Mouse (Mus musculus): ENCODE results near the gene Ptprcap. TPM values are rescaled to one million over a fixed set of nuclear protein-coding genes. Genes with fewer than 3 reads are reported as not detected.

Ptprcap gene
- polyA plus RNA-seq, 1 experiment: 548 TPM

DNA sequence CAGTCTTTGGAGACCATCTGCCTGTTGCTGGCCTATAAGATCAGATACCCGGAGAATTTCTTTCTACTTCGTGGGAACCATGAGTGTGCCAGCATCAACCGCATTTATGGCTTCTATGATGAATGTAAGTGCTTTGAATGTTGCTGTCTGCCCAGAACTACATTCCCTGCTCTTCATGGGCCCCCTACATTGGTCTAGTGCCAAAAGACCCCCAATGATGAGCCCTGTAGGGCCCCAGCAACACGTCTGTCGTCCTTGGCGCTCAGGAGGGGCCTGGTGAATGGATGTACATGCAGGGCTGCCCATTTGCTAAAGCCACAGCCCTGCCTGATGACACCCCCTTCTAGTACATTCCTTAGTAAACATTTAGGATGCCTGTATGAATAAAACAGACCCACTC, 39.7 kb downstream of the Ptprcap start:
- no peak for TF ChIP-seq GATA1 (IDR thresholded peaks at IDR 0.05; ENCODE audit: low read length)

DNA sequence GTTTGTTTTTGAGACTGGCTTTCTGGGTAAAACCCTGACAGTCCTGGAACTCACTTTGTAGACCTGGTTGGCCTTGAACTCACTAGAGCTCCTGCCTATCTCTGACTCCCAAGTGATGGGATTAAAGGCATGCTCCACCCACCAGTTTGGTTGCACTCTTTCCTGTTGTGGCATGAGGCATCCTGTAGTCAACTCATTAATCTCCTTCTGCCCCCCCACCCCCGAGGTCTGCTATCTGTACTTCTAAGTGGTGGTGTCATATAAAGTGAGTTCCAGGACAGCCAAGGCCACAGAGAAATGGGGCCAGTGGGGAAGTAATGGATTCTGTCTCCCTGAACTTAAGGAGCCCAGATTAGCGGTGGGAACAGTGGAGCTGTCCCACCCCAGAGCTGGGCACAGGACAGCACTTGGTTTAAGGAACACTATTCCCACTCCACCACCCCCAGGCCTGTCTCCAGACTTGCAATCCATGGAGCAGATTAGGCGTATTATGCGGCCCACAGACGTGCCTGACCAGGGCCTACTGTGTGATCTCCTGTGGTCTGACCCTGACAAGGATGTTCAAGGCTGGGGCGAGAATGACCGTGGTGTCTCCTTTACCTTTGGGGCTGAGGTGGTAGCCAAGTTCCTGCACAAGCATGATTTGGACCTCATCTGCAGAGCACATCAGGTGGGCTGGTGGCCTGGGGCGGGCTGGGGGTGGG, 40.8 kb downstream of the Ptprcap start:
- TF ChIP-seq GATA1 (IDR thresholded peaks at IDR 0.05; ENCODE audit: low read length): no peak

DNA sequence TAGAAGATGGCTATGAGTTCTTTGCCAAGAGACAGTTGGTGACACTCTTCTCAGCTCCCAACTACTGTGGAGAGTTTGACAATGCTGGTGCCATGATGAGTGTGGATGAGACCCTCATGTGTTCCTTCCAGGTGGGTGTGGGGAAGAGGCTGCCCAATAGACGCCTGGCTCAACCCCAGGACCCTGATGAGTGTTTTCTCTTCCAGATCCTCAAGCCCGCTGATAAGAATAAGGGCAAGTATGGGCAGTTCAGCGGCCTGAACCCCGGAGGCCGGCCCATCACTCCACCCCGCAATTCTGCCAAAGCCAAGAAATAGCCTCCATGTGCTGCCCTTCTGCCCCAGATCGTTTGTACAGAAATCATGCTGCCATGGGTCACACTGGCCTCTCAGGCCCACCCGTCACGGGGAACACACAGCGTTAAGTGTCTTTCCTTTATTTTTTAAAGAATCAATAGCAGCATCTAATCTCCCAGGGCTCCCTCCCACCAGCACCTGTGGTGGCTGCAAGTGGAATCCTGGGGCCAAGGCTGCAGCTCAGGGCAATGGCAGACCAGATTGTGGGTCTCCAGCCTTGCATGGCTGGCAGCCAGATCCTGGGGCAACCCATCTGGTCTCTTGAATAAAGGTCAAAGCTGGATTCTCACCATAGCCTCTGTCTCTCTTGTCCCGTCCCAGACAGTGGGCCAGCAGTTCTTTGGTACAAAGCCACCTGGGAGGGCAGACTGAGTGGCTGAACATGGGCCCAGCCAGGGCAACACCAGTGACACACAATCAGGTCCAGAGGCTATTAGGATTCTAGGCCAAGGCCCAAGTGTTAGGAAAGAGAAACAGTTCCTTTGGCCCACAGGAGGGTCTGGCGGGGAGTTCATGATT, 41.6 kb downstream of the Ptprcap start:
- TF ChIP-seq GATA1 (IDR thresholded peaks at IDR 0.05; ENCODE audit: low read length): no peak

DNA sequence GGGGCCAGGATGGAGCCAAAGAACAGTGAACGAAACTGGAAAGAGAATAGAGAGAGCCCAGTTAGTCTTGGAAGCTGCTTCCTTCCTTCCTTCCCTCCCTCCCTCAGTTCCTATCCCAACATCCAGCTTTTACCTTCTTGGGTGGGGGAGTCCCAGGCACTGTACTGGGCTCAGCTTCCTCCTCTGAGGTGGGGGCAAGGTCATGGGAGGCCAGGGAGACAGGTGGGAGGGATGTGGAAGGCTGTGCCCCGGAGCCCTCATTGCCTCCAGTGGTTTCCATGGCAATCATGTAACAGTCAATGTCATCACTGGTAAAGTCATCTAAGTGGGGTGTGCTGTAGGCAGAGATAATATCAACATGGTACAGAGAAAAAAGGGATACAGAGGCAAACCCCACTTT, 42.6 kb downstream of the Ptprcap start:
- TF ChIP-seq GATA1 (IDR thresholded peaks at IDR 0.05; ENCODE audit: low read length): no peak

DNA sequence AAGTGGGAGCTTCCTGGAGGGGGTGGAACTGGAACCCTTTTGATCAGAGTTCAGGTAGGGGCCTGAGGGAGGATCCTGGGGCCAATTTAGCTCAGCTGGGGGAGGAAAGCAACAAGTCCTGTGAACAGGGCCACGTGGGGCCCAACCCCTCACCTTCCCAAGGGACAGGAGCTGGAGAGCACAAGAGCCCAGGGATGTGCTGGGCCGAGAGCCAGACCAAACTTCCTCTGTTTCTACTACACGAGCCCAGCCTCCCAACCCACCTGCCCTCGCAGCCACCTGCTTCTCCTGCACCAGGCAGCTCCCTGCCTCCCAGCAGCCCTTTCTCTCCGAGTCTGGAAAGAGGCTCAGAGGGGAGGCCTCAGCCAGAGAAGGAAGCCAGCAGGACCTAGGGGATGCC, 43.1 kb downstream of the Ptprcap start:
- TF ChIP-seq GATA1 (IDR thresholded peaks at IDR 0.05; ENCODE audit: low read length): no peak

DNA sequence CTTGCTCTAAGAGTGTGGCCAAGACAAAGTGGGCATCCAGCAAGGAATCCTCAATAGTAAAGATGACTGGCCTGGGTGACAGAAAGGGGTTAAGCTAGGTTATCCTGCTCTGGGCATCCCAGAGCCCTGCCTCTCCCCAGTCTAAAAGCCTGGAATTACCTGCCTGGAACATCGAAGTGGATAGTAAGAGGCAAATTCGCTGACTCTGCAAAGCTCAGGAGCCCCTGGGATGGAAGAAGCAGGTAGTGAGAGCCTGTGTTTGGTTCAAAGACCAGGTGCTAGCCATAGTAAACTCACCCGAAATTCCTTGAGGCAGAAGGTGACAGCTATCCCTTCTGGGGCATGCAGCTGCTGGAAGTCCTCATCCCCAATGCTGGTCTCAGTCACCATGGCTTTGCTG, 43.8 kb downstream of the Ptprcap start:
- TF ChIP-seq GATA1 (IDR thresholded peaks at IDR 0.05; ENCODE audit: low read length): no peak

DNA sequence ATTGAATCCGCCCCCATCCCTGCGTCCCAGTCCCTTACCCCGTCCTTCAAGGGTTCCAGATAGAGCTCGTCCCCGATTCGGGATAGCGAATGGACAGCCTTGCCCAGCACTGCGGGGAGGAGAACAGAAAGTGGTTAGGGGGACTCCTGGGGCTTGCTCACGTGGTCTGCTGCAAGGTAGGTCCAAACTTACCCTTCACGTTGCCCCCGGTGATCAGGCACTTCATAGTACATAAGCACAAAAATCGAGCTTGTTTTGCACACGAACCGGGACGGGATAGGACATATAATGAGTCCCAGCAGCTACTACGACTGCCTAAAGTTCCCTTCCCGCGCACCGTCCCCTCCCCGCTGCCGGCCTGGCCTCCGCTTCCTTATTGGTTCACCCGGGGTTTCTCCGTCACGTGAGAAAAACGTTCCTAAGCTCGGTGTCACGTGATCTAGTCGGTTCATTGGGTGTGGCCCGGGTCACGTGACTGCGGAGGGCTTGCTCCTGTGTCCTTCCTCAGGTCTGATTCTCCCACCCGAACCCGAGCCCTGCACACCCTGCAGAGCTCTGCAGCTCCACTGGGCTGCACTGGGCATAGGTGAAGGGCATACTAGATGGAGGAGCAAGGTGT, 48.0 kb downstream of the Ptprcap start, which contains the start of gene Rad9a:
TSS of gene Rad9a (minus strand) at position 372 of the 619 bp plus-strand sequence.
- TF ChIP-seq GATA1 (IDR thresholded peaks at IDR 0.05; ENCODE audit: low read length): no peak

DNA sequence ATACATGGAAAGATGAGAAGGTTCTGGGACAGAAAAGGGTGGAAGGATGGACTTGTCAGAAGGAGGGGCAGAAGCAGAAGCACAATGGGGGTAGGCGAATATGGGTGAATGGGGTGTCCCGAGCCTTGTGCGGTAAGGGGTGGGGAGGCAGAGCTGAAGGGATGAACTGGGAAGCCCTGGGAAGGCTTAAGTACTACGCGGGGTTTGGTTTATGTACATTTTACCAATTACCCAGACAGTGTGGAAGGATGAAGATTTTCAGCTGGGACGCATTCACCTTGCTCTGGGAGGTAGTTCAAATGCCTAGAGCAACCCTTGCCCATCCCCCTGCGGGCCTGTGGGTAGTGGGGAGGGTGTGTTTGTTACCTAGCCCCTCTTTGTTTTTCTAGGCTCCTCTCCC, 48.7 kb downstream of the Ptprcap start:
- TF ChIP-seq GATA1 (IDR thresholded peaks at IDR 0.05; ENCODE audit: low read length): no peak

DNA sequence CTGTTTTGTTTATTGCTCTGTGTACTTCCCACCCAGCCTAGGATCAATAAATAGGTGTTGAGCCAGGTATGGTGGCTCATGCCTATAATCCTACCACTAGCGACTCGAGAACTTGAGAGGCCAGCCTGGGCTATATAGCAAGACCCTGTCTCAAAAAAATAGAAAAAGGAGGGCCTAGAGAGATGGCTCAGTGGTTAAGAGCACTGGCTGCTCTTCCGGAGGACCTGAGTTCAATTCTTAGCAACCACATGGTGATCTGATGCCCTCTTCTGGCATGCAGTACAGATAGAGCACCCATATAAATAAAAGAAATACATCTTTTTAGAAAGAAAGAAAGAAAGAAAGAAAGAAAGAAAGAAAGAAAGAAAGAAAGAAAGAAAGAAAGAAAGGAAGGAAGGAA, 49.7 kb downstream of the Ptprcap start:
- TF ChIP-seq GATA1 (IDR thresholded peaks at IDR 0.05; ENCODE audit: low read length): no peak

DNA sequence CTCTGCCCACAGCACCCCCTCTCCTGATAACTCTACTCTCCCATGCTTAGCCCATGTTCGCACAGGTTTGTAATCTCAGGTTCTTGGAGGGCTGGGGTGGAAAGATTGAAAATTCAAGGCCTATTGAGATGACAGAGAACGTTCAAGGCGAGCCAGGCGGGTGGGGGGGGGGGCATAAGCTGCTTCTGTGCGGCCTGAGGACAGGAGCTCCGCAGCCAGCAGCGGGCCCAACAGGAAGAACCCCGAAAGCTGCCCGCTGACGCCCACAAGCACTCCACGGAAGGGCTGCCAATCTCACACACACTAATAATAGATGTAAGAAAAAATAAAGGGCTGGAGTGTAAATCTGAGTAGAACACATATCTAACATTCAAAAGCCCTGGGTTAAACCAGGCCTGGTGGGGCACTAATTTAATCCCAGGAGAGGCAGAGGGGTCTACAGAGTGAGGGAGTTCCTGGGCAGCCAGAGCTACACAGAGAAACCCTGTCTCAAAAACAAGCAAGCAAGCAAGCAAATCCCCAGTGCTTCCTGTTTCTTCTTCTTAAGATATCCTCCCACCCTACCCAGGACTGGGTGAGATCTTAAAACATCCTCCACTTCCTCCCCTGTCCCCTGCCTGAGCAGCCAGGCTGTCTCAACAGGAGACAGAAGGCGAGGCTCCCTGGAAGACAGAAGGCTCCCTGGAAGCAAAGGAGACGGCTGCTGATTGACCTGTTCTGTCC, 50.4 kb downstream of the Ptprcap start:
- no peak for TF ChIP-seq GATA1 (IDR thresholded peaks at IDR 0.05; ENCODE audit: low read length)

DNA sequence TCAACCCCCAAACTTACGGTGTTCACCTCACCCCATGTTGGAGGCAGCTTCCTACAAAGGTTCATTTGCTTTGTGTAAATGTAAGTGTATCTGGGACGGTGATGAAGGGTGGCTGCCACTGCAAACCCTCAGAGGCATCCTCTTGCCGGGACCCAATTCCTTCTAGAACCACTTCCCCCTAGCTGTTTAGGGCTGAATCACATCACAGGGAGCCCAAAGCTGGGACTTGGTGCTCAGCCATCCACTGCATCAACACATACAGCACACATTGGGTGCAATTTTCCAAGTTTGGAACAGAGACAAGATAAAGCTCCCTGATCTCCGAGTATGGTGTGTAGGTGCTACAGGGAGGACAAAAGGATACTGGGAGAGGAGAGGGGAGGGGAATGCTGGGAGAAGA, 51.5 kb downstream of the Ptprcap start:
- no peak for TF ChIP-seq GATA1 (IDR thresholded peaks at IDR 0.05; ENCODE audit: low read length)

Other genes starting within 250 kb of the Ptprcap start
- gene Tcirg1, start 246.5 kb upstream of the Ptprcap start, polyA plus RNA-seq (2012): 34.5 and 39.3 TPM in 2 replicates
- gene Ndufs8, start 240.8 kb upstream of the Ptprcap start, polyA plus RNA-seq (2012): 41.9 and 220 TPM in 2 replicates
- gene Aldh3b1, start 223.8 kb upstream of the Ptprcap start, polyA plus RNA-seq (2012): not detected in 2 replicates
- 0.11 TPM in 1 of 2 replicates, not detected in the other for gene Unc93b1, start 218.4 kb upstream of the Ptprcap start, polyA plus RNA-seq (2012)
- gene Aldh3b3, start 195.0 kb upstream of the Ptprcap start, polyA plus RNA-seq (2012): not detected in 2 replicates
- not detected in 2 replicates for gene Aldh3b2, start 181.3 kb upstream of the Ptprcap start, polyA plus RNA-seq (2012)
- 5.4 and 7.1 TPM in 2 replicates for gene Acy3, start 167.0 kb upstream of the Ptprcap start, polyA plus RNA-seq (2012)
- gene Tbx10, start 160.9 kb upstream of the Ptprcap start, polyA plus RNA-seq (2012): not detected in 2 replicates
- 26.3 and 32.2 TPM in 2 replicates for gene Nudt8, start 153.0 kb upstream of the Ptprcap start, polyA plus RNA-seq (2012)
- gene Gm49405, start 153.0 kb upstream of the Ptprcap start, polyA plus RNA-seq (2012): 3.8 and 5.3 TPM in 2 replicates
- 7.2 and 8.9 TPM in 2 replicates for gene Doc2g, start 150.3 kb upstream of the Ptprcap start, polyA plus RNA-seq (2012)
- gene Ndufv1, start 140.8 kb upstream of the Ptprcap start, polyA plus RNA-seq (2012): 378 and 401 TPM in 2 replicates
- gene Gstp1, start 115.6 kb upstream of the Ptprcap start, polyA plus RNA-seq (2012): 40.1 and 105 TPM in 2 replicates
- not detected in 2 replicates for gene Gstp2, start 107.6 kb upstream of the Ptprcap start, polyA plus RNA-seq (2012)
- gene Gstp3, start 94.0 kb upstream of the Ptprcap start, polyA plus RNA-seq (2012): 4.1 and 7.7 TPM in 2 replicates
- gene Cabp2, start 72.0 kb upstream of the Ptprcap start, polyA plus RNA-seq (2012): not detected in 2 replicates
- 70.4 and 72.4 TPM in 2 replicates for gene Cdk2ap2, start 56.4 kb upstream of the Ptprcap start, polyA plus RNA-seq (2012)
- 36.1 and 36.7 TPM in 2 replicates for gene Pitpnm1, start 53.6 kb upstream of the Ptprcap start, polyA plus RNA-seq (2012)
- 99.6 and 105 TPM in 2 replicates for gene Aip, start 27.7 kb upstream of the Ptprcap start, polyA plus RNA-seq (2012)
- not detected in 2 replicates for gene Gpr152, start 13.8 kb upstream of the Ptprcap start, polyA plus RNA-seq (2012)
- gene Cabp4, start 9.6 kb upstream of the Ptprcap start, polyA plus RNA-seq (2012): 0.06 TPM in 1 of 2 replicates, not detected in the other
- 187 and 368 TPM in 2 replicates for gene Coro1b, start 5.0 kb upstream of the Ptprcap start, polyA plus RNA-seq (2012)
- gene Rps6kb2, start 9.8 kb downstream of the Ptprcap start, polyA plus RNA-seq (2012): 92.1 and 99.4 TPM in 2 replicates
- gene Carns1, start 21.9 kb downstream of the Ptprcap start, polyA plus RNA-seq (2012): 0.39 and 0.46 TPM in 2 replicates
- 19.4 and 24.6 TPM in 2 replicates for gene Tbc1d10c, start 37.7 kb downstream of the Ptprcap start, polyA plus RNA-seq (2012)
- 609 and 669 TPM in 2 replicates for gene Ppp1ca, start 38.5 kb downstream of the Ptprcap start, polyA plus RNA-seq (2012)
- 28.7 and 31.6 TPM in 2 replicates for gene Rad9a, start 48.1 kb downstream of the Ptprcap start, polyA plus RNA-seq (2012)
- gene Clcf1, start 60.6 kb downstream of the Ptprcap start, polyA plus RNA-seq (2012): not detected in 2 replicates
- gene AC109138.7, start 60.8 kb downstream of the Ptprcap start, polyA plus RNA-seq (2012): 30.0 TPM in 1 of 2 replicates, not detected in the other
- gene Pold4, start 78.3 kb downstream of the Ptprcap start, polyA plus RNA-seq (2012): 21.8 and 24.7 TPM in 2 replicates
- 0.25 and 0.39 TPM in 2 replicates for gene Ssh3, start 115.6 kb downstream of the Ptprcap start, polyA plus RNA-seq (2012)
- 0.44 and 0.46 TPM in 2 replicates for gene Ankrd13d, start 129.5 kb downstream of the Ptprcap start, polyA plus RNA-seq (2012)
- 231 and 290 TPM in 2 replicates for gene Grk2, start 152.6 kb downstream of the Ptprcap start, polyA plus RNA-seq (2012)
- 51.6 and 57.8 TPM in 2 replicates for gene Kdm2a, start 244.7 kb downstream of the Ptprcap start, polyA plus RNA-seq (2012)

Measured in G1E-ER4 (cell line).